Mouse (Mus musculus) MEL (cell line): ENCODE measurements around the gene Gm20388. TPM values are rescaled to one million over a fixed set of nuclear protein-coding genes. Genes with fewer than 3 reads are reported as not detected.

Source experiments
- DNase-seq: peaks from one replicate; pipeline ENCODE4 v3.0.0; 2011; ENCODE audit warnings: low read depth, low spot score
- H3K27ac ChIP-seq: 2 replicates; pipeline ENCODE4 v1.5.1; 2012; ENCODE audit warnings: low read depth, mild to moderate bottlenecking, control low read depth, low read length, moderate library complexity; ENCODE audit not compliant: control insufficient read depth
- H3K27me3 ChIP-seq, 2 experiments: fragments of 150-350 bp in 1 of 2; sonication (generic) in 1 of 2; 2 replicates each; pipeline ENCODE4 v1.6.1; 2012; ENCODE audit warnings: low read length in 2 of 2, mild to moderate bottlenecking in 2 of 2, improper control_type of control experiment in 1 of 2, moderate library complexity in 1 of 2; ENCODE audit not compliant: insufficient read depth in 2 of 2, control insufficient read depth in 1 of 2
- H3K36me3 ChIP-seq, 2 experiments: 2 replicates each; pipeline ENCODE4 v1.6.1; 2012 to 2014; ENCODE audit warnings: low read length in 2 of 2, improper control_type of control experiment in 1 of 2, inconsistent platforms in 1 of 2, mild to moderate bottlenecking in 1 of 2; ENCODE audit not compliant: insufficient read depth in 2 of 2, control insufficient read depth in 1 of 2
- H3K4me1 ChIP-seq, 2 experiments: fragments of 150-350 bp in 1 of 2; sonication (generic) in 1 of 2; 2 replicates each; pipeline ENCODE4 v1.6.1; 2012; ENCODE audit warnings: low read length in 2 of 2, improper control_type of control experiment in 1 of 2, mild to moderate bottlenecking in 1 of 2; ENCODE audit not compliant: insufficient read depth in 2 of 2, control insufficient read depth in 1 of 2
- H3K4me3 ChIP-seq, 2 experiments: fragments of 150-350 bp in 1 of 2; sonication (generic) in 1 of 2; 2 replicates each; pipeline ENCODE4 v1.5.1; 2012; ENCODE audit warnings: low read depth in 2 of 2, low read length in 2 of 2, mild to moderate bottlenecking in 2 of 2, moderate library complexity in 2 of 2, control low read depth in 1 of 2, improper control_type of control experiment in 1 of 2; ENCODE audit not compliant: control insufficient read depth in 1 of 2, insufficient read depth in 1 of 2
- H3K79me2 ChIP-seq: 2 replicates; pipeline ENCODE4 v1.6.1; 2012; ENCODE audit warnings: mild to moderate bottlenecking, low read length, moderate library complexity; ENCODE audit not compliant: control insufficient read depth, poor library complexity, insufficient read depth
- H3K9ac ChIP-seq: 2 replicates; pipeline ENCODE4 v1.6.1; 2012; ENCODE audit warnings: low read depth, mild to moderate bottlenecking, control low read depth, low read length, moderate library complexity; ENCODE audit not compliant: control insufficient read depth, poor library complexity, severe bottlenecking
- H3K9me3 ChIP-seq: fragments of 150-350 bp; sonication (generic); replicated peaks from 2 replicates; pipeline ENCODE4 v1.6.1; 2012; ENCODE audit warnings: mild to moderate bottlenecking, low read length, improper control_type of control experiment, moderate library complexity; ENCODE audit not compliant: insufficient read depth
- BHLHE40 ChIP-seq: IDR thresholded peaks from 2 replicates; pipeline ENCODE4 v1.6.1; 2012; ENCODE audit warnings: low read depth, mild to moderate bottlenecking, inconsistent platforms, low read length, improper control_type of control experiment, borderline replicate concordance
- CHD2 ChIP-seq: IDR thresholded peaks from 2 replicates; pipeline ENCODE4 v1.6.1; 2011; ENCODE audit warnings: low read length, improper control_type of control experiment
- E2F4 ChIP-seq: IDR thresholded peaks from 2 replicates; pipeline ENCODE4 v1.6.1; 2011; ENCODE audit warnings: low read depth, low read length, improper control_type of control experiment, borderline replicate concordance
- ELF1 ChIP-seq: IDR thresholded peaks from 2 replicates; pipeline ENCODE4 v1.6.1; 2014; ENCODE audit warnings: low read depth, mild to moderate bottlenecking, inconsistent platforms, low read length, improper control_type of control experiment, moderate library complexity
- EP300 ChIP-seq, 2 experiments: IDR thresholded peaks; 2 replicates each; pipeline ENCODE4 v1.6.1; 2011; ENCODE audit warnings: improper control_type of control experiment in 2 of 2, low read length in 2 of 2, low read depth in 1 of 2, mild to moderate bottlenecking in 1 of 2
- ETS1 ChIP-seq: IDR thresholded peaks from 2 replicates; pipeline ENCODE4 v1.6.1; 2012; ENCODE audit warnings: low read depth, mild to moderate bottlenecking, inconsistent platforms, low read length, improper control_type of control experiment, moderate library complexity
- GABPA ChIP-seq: IDR thresholded peaks from 2 replicates; pipeline ENCODE4 v1.6.1; 2012; ENCODE audit warnings: low read depth, mild to moderate bottlenecking, inconsistent platforms, low read length, improper control_type of control experiment, moderate library complexity
- GATA1 ChIP-seq: IDR thresholded peaks from 2 replicates; pipeline ENCODE4 v1.6.1; 2011; ENCODE audit warnings: low read depth, low read length, improper control_type of control experiment
- HCFC1 ChIP-seq: IDR thresholded peaks from 2 replicates; pipeline ENCODE4 v1.6.1; 2012; ENCODE audit warnings: low read depth, mild to moderate bottlenecking, inconsistent platforms, low read length, improper control_type of control experiment, moderate library complexity
- KAT2A ChIP-seq: conservative IDR thresholded peaks from 2 replicates; pipeline ENCODE4 v1.6.1; 2012; ENCODE audit warnings: low read depth, low read length, improper control_type of control experiment, inconsistent platforms
- MAFK ChIP-seq: IDR thresholded peaks from 2 replicates; pipeline ENCODE4 v1.6.1; 2011; ENCODE audit warnings: low read depth, mild to moderate bottlenecking, low read length, improper control_type of control experiment, borderline replicate concordance
- MAX ChIP-seq: IDR thresholded peaks from 2 replicates; pipeline ENCODE4 v1.6.1; 2011; ENCODE audit warnings: low read length, improper control_type of control experiment
- MAZ ChIP-seq: IDR thresholded peaks from 2 replicates; pipeline ENCODE4 v1.6.1; 2012; ENCODE audit warnings: low read depth, mild to moderate bottlenecking, inconsistent platforms, low read length, improper control_type of control experiment
- MEF2A ChIP-seq: IDR thresholded peaks from 2 replicates; pipeline ENCODE4 v1.6.1; 2014; ENCODE audit warnings: low read depth, mild to moderate bottlenecking, inconsistent platforms, low read length, improper control_type of control experiment; ENCODE audit not compliant: poor library complexity, insufficient replicate concordance, severe bottlenecking; ENCODE audit errors: extremely low read depth
- MXI1 ChIP-seq: IDR thresholded peaks from 2 replicates; pipeline ENCODE4 v1.6.1; 2011; ENCODE audit warnings: mild to moderate bottlenecking, low read depth, low read length, improper control_type of control experiment
- MYC ChIP-seq: IDR thresholded peaks from 2 replicates; pipeline ENCODE4 v1.6.1; 2011; ENCODE audit warnings: low read depth, mild to moderate bottlenecking, low read length, improper control_type of control experiment, moderate library complexity
- NELFE ChIP-seq: IDR thresholded peaks from 2 replicates; pipeline ENCODE4 v1.6.1; 2011; ENCODE audit warnings: low read depth, low read length, improper control_type of control experiment
- NRF1 ChIP-seq: IDR thresholded peaks from 2 replicates; pipeline ENCODE4 v1.6.1; 2014; ENCODE audit warnings: low read depth, mild to moderate bottlenecking, inconsistent platforms, low read length, improper control_type of control experiment, moderate library complexity; ENCODE audit not compliant: poor library complexity, insufficient read depth, severe bottlenecking
- POLR2A ChIP-seq, 2 experiments: IDR thresholded peaks; 2 replicates each; pipeline ENCODE4 v1.6.1; 2011 to 2012; ENCODE audit warnings: low read length in 2 of 2, mild to moderate bottlenecking in 2 of 2, control low read depth in 1 of 2, improper control_type of control experiment in 1 of 2, low read depth in 1 of 2, moderate library complexity in 1 of 2; ENCODE audit not compliant: control insufficient read depth in 1 of 2, insufficient read depth in 1 of 2, poor library complexity in 1 of 2
- POLR2AphosphoS2 ChIP-seq: IDR thresholded peaks from 2 replicates; pipeline ENCODE4 v1.6.1; 2011; ENCODE audit warnings: low read length, improper control_type of control experiment
- POLR2AphosphoS5 ChIP-seq: IDR thresholded peaks from 2 replicates; pipeline ENCODE4 v1.6.1; 2012; ENCODE audit warnings: low read depth, borderline replicate concordance, mild to moderate bottlenecking, inconsistent platforms, low read length, moderate library complexity, mixed read lengths
- RCOR1 ChIP-seq: IDR thresholded peaks from 2 replicates; pipeline ENCODE4 v1.6.1; 2012; ENCODE audit warnings: low read depth, mild to moderate bottlenecking, inconsistent platforms, low read length, improper control_type of control experiment
- SIN3A ChIP-seq: IDR thresholded peaks from 2 replicates; pipeline ENCODE4 v1.6.1; 2012; ENCODE audit warnings: low read length, improper control_type of control experiment, inconsistent platforms
- SMC3 ChIP-seq: IDR thresholded peaks from 2 replicates; pipeline ENCODE4 v1.6.1; 2011; ENCODE audit warnings: low read depth, low read length, improper control_type of control experiment
- TBP ChIP-seq: IDR thresholded peaks from 2 replicates; pipeline ENCODE4 v1.8.0; 2011; ENCODE audit warnings: low read depth, low read length, improper control_type of control experiment
- TCF12 ChIP-seq: IDR thresholded peaks from 2 replicates; pipeline ENCODE4 v1.6.1; 2014; ENCODE audit warnings: low read depth, mild to moderate bottlenecking, inconsistent platforms, low read length, improper control_type of control experiment, moderate library complexity
- UBTF ChIP-seq: IDR thresholded peaks from 2 replicates; pipeline ENCODE4 v1.6.1; 2012; ENCODE audit warnings: low read depth, mild to moderate bottlenecking, inconsistent platforms, low read length, improper control_type of control experiment, moderate library complexity, borderline replicate concordance; ENCODE audit not compliant: insufficient read depth
- USF1 ChIP-seq: IDR thresholded peaks from 2 replicates; pipeline ENCODE4 v1.6.1; 2014; ENCODE audit warnings: low read depth, mild to moderate bottlenecking, inconsistent platforms, low read length, improper control_type of control experiment, moderate library complexity
- USF2 ChIP-seq, 2 experiments: IDR thresholded peaks; 2 replicates each; pipeline ENCODE4 v1.6.1; 2011 to 2012; ENCODE audit warnings: improper control_type of control experiment in 2 of 2, low read length in 2 of 2, borderline replicate concordance in 1 of 2, inconsistent platforms in 1 of 2, low read depth in 1 of 2, mild to moderate bottlenecking in 1 of 2; ENCODE audit not compliant: insufficient read depth in 1 of 2
- ZC3H11A ChIP-seq: IDR thresholded peaks from 2 replicates; pipeline ENCODE4 v1.6.1; 2012; ENCODE audit warnings: low read depth, mild to moderate bottlenecking, inconsistent platforms, low read length, improper control_type of control experiment
- ZKSCAN1 ChIP-seq: IDR thresholded peaks from 2 replicates; pipeline ENCODE4 v1.6.1; 2012; ENCODE audit warnings: low read depth, mild to moderate bottlenecking, inconsistent platforms, low read length, improper control_type of control experiment, moderate library complexity
- ZMIZ1 ChIP-seq: IDR thresholded peaks from 2 replicates; pipeline ENCODE4 v1.6.1; 2012; ENCODE audit warnings: low read depth, mild to moderate bottlenecking, inconsistent platforms, low read length, improper control_type of control experiment, moderate library complexity
- ZNF384 ChIP-seq: IDR thresholded peaks from 2 replicates; pipeline ENCODE4 v1.6.1; 2012; ENCODE audit warnings: low read depth, mild to moderate bottlenecking, inconsistent platforms, low read length, improper control_type of control experiment
- polyA plus RNA-seq, 2 experiments: library from polyadenylated mRNA; stranded (reverse) in 1 of 2; unstranded in 1 of 2; fragments of >175 nt in 1 of 2; fragments of >200 nt in 1 of 2; gene quantifications; 2 replicates each; pipeline versions ENCODE4 v1.2.1 to v1.2.4; 2012; ENCODE audit warnings: low replicate concordance in 2 of 2, low read depth in 1 of 2; ENCODE audit not compliant: insufficient read length in 2 of 2, insufficient read depth in 1 of 2, missing spikeins in 1 of 2
- total RNA-seq: library from RNA; depleted of rRNA; stranded (reverse); fragments of 300-350 nt; gene quantifications from 2 replicates; pipeline ENCODE4 v1.2.3, GENCODE M21; 2012

The Gm20388 gene
- total and polyA plus RNA-seq, 3 experiments: 11.1 to 17.8 TPM; not detected in 1

DNA sequence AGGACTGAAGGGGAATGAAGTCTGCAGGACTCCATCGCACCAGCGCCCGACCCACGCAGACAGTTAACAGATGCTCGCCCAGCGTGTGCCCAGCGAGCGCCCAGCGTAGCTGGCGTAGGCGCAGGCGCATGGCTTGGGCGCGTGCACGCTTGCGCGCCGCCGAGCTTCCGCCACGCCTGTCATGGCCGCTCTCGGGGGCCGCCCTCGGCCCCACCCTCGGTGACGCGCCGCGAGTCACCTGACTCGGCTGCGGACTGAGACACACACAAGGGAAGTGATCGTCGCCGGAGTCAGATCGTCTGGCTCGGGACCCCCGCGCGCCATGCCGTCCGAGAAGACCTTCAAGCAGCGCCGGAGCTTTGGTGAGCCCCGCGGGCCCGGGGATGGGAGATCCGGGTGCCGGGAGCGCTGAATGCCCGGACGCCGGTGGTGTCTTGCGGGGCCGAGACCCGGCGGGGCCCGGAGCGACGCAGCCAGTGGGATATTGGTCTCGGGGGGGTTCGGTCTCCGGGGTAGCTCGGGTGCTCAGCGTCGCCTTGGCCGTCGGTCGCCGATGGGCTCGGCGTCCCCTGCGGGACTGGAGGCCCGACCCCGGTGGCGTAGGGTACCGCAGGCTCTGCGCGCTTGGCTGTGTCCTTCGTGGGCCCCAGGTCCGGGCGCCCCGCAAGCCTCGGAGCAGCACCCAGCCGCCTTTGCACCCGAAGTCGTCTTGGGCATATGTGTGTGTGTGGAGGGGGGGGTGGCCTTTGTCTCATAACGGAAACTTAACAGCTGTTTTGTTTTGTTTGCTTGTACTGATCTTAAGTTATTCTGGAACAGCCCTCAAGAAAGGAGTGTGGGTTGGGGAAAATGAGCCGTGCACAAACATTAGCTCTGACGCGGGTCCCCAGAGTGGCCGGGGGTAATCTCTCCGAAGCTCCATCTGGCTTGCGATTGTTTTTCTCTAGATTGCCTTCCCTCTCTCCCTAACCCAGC is 1679.8 kb downstream of the Gm20388 start, which contains the start of gene Map1lc3b:
TSS of gene Map1lc3b (plus strand) at position 159 of the 975 bp plus-strand sequence.
- peak within 1 kb of the TSS; percentile 49 for H3K27ac ChIP-seq
- peak within 1 kb of the TSS; percentile 82 to 92 for H3K4me3 ChIP-seq
- peak; percentile 95 for DNase-seq
- H3K9ac ChIP-seq: peak within 1 kb of the TSS; percentile 89
- TF ChIP-seq CHD2 (no peak; the same call in 1 of the 2 replicates), UBTF (no peak), ZC3H11A (no peak), MAZ (peak; percentile 90), GATA1 (no peak), HCFC1 (peak; percentile 95), TCF12 (peak; percentile 83), TBP (peak; percentile 84), SIN3A (peak; percentile 98), SMC3 (no peak), MYC (peak; percentile 77), EP300 (IDR thresholded peaks at IDR 0.05; ENCODE audit: low read depth in 1 of 2, low read length in 2 of 2) (peak in 1 of 2 experiments; percentile 52; a peak in 2 of 4 replicates), ETS1 (0 out of 2 replicates have a peak, but pooled peaks have one; percentile 48), NRF1 (peak; percentile 87), GABPA (no peak), USF2 (IDR thresholded peaks at IDR 0.05; ENCODE audit: borderline replicate concordance in 1 of 2, insufficient read depth in 1 of 2, low read depth in 1 of 2, low read length in 2 of 2) (peak in 1 of 2 experiments; percentile 70; a peak in 1 of 4 replicates), BHLHE40 (peak; percentile 80), MAX (peak; percentile 87), POLR2AphosphoS5 (no peak), MXI1 (peak; percentile 91), NELFE (peak; percentile 82), MAFK (no peak), ELF1 (peak; percentile 100), KAT2A (peak; percentile 82; the same call in 1 of the 2 replicates), ZNF384 (no peak), USF1 (peak; percentile 95), E2F4 (no peak), POLR2AphosphoS2 (peak; percentile 78), ZKSCAN1 (no peak), ZMIZ1 (peak; percentile 75; the same call in 1 of the 2 replicates), MEF2A (0 out of 2 replicates have a peak, but pooled peaks have one; percentile 23), RCOR1 (peak; percentile 76), POLR2A (IDR thresholded peaks at IDR 0.05; ENCODE audit: control insufficient read depth in 1 of 2, insufficient read depth in 1 of 2, low read depth in 1 of 2, low read length in 2 of 2, poor library complexity in 1 of 2) (peak; percentile 90 to 91)
- no peaks in the 10 kb centered on the region for H3K9me3 ChIP-seq
- H3K36me3 ChIP-seq: peaks cover 2 to 21% of the 10 kb centered on the region in 2 experiments; a peak in 2 of 4 replicates
- H3K79me2 ChIP-seq: peaks cover 27% of the 10 kb centered on the region
- H3K27me3 ChIP-seq: no peaks in the 10 kb centered on the region
- H3K4me1 ChIP-seq: peaks cover 10 to 29% of the 10 kb centered on the region in 2 experiments
